Mouse (Mus musculus) liver, adult 2 months (tissue): Measurements from ENCODE around the gene Kcnh1. TPM values are rescaled to one million over a fixed set of nuclear protein-coding genes. Genes with fewer than 3 reads are reported as not detected.
A peak's percentile ranks its signal among the peaks of the same experiment; 100 is the strongest.

Experiments used
- DNase-seq: peaks from one replicate; pipeline ENCODE4 v3.0.0-alpha.2; 2011; ENCODE audit warnings: low read depth, low spot score; ENCODE audit errors: extremely low read depth
- H3K27ac ChIP-seq: fragments of 200-500 bp; replicated peaks from 2 replicates; pipeline ENCODE4 v1.5.1; 2012; ENCODE audit warnings: low read depth, mild to moderate bottlenecking, control low read depth, inconsistent platforms, low read length; ENCODE audit not compliant: insufficient read depth
- H3K27me3 ChIP-seq: fragments of 200-500 bp; 2 replicates; pipeline ENCODE4 v1.6.1; 2012; ENCODE audit warnings: mild to moderate bottlenecking, moderate library complexity, low read length, inconsistent platforms; ENCODE audit not compliant: control insufficient read depth, insufficient read depth
- H3K36me3 ChIP-seq: fragments of 200-500 bp; 2 replicates; pipeline ENCODE4 v1.6.1; 2012; ENCODE audit warnings: low read length, inconsistent platforms; ENCODE audit not compliant: control insufficient read depth, insufficient read depth
- H3K4me1 ChIP-seq: fragments of 200-500 bp; 2 replicates; pipeline ENCODE4 v1.6.1; 2011; ENCODE audit warnings: low read length; ENCODE audit not compliant: control insufficient read depth, insufficient read depth
- H3K4me3 ChIP-seq: fragments of 200-500 bp; 2 replicates; pipeline ENCODE4 v1.5.1; 2011; ENCODE audit warnings: low read depth, mild to moderate bottlenecking, control low read depth, low read length, moderate library complexity; ENCODE audit not compliant: insufficient read depth
- H3K79me2 ChIP-seq: fragments of 200-500 bp; 2 replicates; pipeline ENCODE4 v1.6.1; 2012; ENCODE audit warnings: inconsistent platforms, mild to moderate bottlenecking, low read length, moderate library complexity; ENCODE audit not compliant: control insufficient read depth, insufficient read depth
- H3K9ac ChIP-seq: fragments of 200-500 bp; 2 replicates; pipeline ENCODE4 v1.6.1; 2012; ENCODE audit warnings: low read depth, mild to moderate bottlenecking, control low read depth, inconsistent platforms, low read length
- CTCF ChIP-seq: fragments of 200-500 bp; IDR thresholded peaks from 2 replicates; pipeline ENCODE4 v1.5.1; 2011; ENCODE audit warnings: low read depth, low read length, control low read depth
- POLR2A ChIP-seq: fragments of 200-500 bp; IDR thresholded peaks from 2 replicates; pipeline ENCODE4 v1.6.1; 2011; ENCODE audit warnings: low read length, control low read depth; ENCODE audit not compliant: insufficient read depth; ENCODE audit errors: extremely low read depth
- WGBS: fragments of 180-500 bp; shearing (Covaris S2); methylation state at CpG from one replicate; pipeline ENCODE4 v1.1.7; 2018; 5-methylcytosine and 5-hydroxymethylcytosine counted together
- polyA plus RNA-seq: library from polyadenylated mRNA; depleted of rRNA; stranded (reverse); fragments of >200 nt; gene quantifications from 2 replicates; pipeline ENCODE4 v1.2.3, GENCODE M21; 2012
- total RNA-seq: library from RNA; depleted of rRNA; stranded (reverse); fragments of >200 nt; gene quantifications from 2 replicates; pipeline ENCODE4 v1.2.3, GENCODE M21; 2014

The Kcnh1 gene
- total and polyA plus RNA-seq, 2 experiments, result not detected

DNA sequence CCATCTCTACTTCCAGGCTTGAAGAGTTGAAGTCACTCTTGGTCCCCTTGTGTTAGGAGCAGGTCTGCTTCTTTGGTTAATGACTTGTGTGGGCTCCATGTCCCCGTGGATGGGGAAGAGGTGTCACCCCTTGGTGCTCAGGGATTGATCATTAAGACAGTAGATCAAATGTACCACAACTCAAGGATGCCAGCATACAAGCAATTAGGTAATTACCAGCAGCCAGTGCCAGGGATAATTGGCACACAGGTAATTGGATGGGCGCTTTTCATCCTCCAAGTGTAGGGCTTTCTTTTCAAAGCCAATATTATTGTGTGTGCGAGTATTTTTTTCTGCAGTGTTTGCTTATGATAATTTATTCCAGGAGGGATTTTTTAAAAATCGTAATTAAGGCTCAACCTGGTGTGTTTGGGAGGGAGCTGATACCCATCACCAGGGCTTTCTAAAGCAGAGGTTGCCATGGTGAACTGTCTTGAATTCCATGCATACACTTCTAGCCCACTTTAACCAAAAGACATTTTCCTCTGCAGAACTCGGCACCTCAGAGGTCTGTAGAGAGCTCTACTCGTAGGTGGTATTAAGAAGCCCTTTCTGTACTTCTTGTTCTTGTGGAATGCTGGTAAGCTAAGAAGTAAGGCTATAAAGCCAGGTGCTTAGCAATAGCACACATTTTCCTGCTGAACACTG lies 248.7 kb downstream of the Kcnh1 start:
- WGBS, result 70% methylated on average over 6 of the region's 6 CpGs
- TF ChIP-seq CTCF (no peak), POLR2A (no peak)
- Histone ChIP-seq H3K4me3 (no peak overlapping the region), H3K4me1 (no peaks in the 10 kb centered on the region), H3K79me2 (no peaks in the 10 kb centered on the region), H3K36me3 (no peaks in the 10 kb centered on the region), H3K27ac (no peak overlapping the region), H3K9ac (no peak overlapping the region), H3K27me3 (peaks cover 5% of the 10 kb centered on the region; the same call in 1 of the 2 replicates)
- no peak for DNase-seq

DNA sequence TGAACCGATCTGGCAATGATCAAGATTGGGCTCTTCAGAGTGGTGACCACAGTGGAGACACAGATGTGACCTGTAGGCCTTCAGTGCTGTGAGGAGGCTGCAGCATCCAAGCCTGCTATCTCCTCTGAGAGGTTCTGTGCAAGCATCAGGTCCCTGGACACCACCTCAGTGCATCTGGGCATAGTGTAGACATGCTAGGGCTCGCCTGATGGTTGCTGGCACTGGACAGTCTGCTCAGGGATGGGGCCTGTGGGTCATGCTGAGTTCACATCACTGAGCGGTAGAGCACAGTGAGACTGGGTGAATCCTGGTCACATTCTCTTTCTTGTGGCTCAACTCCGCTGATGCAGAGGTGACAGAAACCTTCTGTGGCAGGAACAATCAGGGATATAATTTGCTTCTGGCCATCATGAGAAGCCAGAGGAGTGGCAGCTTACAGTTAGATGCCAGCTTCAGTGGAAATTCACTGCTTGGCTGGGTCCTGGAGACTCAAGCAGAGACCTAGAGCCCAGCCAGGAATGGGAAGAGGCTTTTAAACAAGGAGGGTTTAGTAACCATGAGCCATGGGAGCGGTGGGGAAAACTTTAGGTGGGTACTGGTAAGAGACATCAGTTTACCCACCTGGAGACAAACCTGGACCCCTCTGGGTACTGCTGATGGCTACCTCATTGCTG lies 252.3 kb downstream of the Kcnh1 start:
- WGBS, result 87% methylated on average over 5 of the region's 5 CpGs
- Histone ChIP-seq H3K4me3 (no peak overlapping the region), H3K36me3 (no peaks in the 10 kb centered on the region), H3K79me2 (no peaks in the 10 kb centered on the region), H3K27ac (no peak overlapping the region), H3K27me3 (peaks cover 8% of the 10 kb centered on the region), H3K9ac (no peak overlapping the region), H3K4me1 (no peaks in the 10 kb centered on the region)
- no peak for DNase-seq
- TF ChIP-seq POLR2A (no peak), CTCF (no peak)

DNA sequence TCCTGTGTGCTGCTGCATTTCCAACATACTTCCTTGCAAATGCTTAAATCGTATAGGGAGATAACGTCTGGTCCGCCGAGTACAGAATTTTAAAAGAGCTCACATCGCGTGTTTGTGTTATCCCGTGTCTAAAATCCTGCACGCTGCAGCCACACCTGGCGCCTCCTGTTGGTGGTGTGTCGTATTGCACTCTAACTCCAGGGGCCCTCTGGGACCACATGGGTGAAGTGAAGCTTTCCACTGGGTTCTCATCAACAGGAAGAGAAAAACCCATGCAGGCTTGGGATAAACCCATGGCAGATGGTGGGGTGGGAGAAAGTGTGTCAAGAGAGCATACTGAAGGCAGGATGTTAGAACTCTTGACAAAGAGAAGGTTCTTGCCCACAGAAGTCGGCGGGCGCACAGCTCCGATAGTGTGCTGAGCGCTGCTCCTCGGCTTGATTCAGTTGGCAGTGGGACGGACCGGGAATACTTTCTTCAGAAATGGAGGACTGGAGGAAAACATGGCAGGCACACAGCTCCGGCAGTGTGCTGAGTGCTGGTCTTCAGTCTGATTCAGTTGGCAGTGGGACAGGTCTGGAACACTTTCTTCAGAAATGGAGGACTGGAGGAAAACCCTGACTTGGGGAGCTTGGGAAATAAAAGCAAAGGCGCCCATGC lies 253.6 kb downstream of the Kcnh1 start:
- H3K4me1 ChIP-seq, result no peaks in the 10 kb centered on the region
- no peak overlapping the region for H3K4me3 ChIP-seq
- no peaks in the 10 kb centered on the region for H3K79me2 ChIP-seq
- TF ChIP-seq CTCF, result peak; percentile 71
- TF ChIP-seq POLR2A, result no peak
- 70% methylated on average over 20 of the region's 20 CpGs for WGBS
- no peak overlapping the region for H3K9ac ChIP-seq
- no peaks in the 10 kb centered on the region for H3K36me3 ChIP-seq
- no peak overlapping the region for H3K27ac ChIP-seq
- peaks cover 6% of the 10 kb centered on the region; the same call in 1 of the 2 replicates for H3K27me3 ChIP-seq
- DNase-seq, result no peak

GRCm38 (mm10) chr1:192444658-192445447 lies 254.3 kb downstream of the Kcnh1 start:
- no peak overlapping the region for H3K9ac ChIP-seq
- no peak overlapping the region for H3K27ac ChIP-seq
- no peak for TF ChIP-seq POLR2A
- TF ChIP-seq CTCF, result no peak
- H3K4me1 ChIP-seq, result no peaks in the 10 kb centered on the region
- 71% methylated on average over 7 of the region's 7 CpGs for WGBS
- no peaks in the 10 kb centered on the region for H3K79me2 ChIP-seq
- no peak overlapping the region for H3K4me3 ChIP-seq
- no peak for DNase-seq
- no peaks in the 10 kb centered on the region for H3K36me3 ChIP-seq
- H3K27me3 ChIP-seq, result peaks cover 6% of the 10 kb centered on the region; the same call in 1 of the 2 replicates

DNA sequence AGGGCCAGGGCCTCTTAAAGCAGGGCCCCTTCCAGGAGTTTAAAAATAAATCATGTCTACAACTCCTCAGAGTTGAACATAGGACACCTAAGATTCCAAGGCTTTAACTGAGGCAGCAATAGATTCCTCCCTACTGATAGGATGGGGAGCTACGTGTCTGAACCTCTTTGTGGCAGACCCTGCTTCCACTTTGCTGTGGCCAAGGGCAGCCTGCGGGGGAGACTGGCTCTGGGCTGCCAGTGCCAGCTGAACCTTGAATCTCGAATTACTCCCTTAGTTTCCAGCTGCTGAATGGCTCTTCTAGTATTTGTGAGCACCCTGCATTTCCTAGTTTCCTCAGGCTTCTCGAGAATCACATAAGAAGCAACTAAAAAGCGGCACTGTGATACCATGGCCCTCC lies 255.6 kb downstream of the Kcnh1 start:
- Histone ChIP-seq H3K36me3 (no peaks in the 10 kb centered on the region), H3K9ac (no peak overlapping the region), H3K4me1 (peaks cover 3% of the 10 kb centered on the region; the same call in 1 of the 2 replicates), H3K4me3 (no peak overlapping the region), H3K27me3 (peaks cover 6% of the 10 kb centered on the region; the same call in 1 of the 2 replicates), H3K27ac (no peak overlapping the region), H3K79me2 (no peaks in the 10 kb centered on the region)
- 60% methylated on average over 5 of the region's 5 CpGs for WGBS
- no peak for DNase-seq
- TF ChIP-seq POLR2A (no peak), CTCF (no peak)
